ENCODE assay signal across 17 mouse cellular contexts in genomic region chr2:69149154-69149553, GRCm38 (mm10). TPM values are rescaled to one million over a fixed set of nuclear protein-coding genes. Genes with fewer than 3 reads are reported as not detected.
DNase-seq lines count a peak whose midpoint lies in the region; ATAC-seq and TF ChIP-seq lines count a peak whose summit lies in the region.
"Had no signal": no experiment of that assay in that cellular context is flagged by ENCODE, and none has a peak within 500 bp of the region (broad histone marks: within the 10 kb centered on the region; RNA-seq: fewer than 3 reads in every experiment).

No protein-coding gene starts in this region.

- H3K9me3 ChIP-seq in heart, embryonic 10.5 days: no peaks in the 10 kb centered on the region
- H3K9me3 ChIP-seq in stomach, postnatal 0 days (ENCODE audit: control insufficient read depth, low read length): no peaks in the 10 kb centered on the region
- H3K9me3 ChIP-seq: forebrain, embryonic 12.5 days; midbrain, embryonic 13.5 days; neural tube, embryonic 15.5 days had no signal

- no peaks in the 10 kb centered on the region for H3K4me1 ChIP-seq in heart, embryonic 10.5 days
- H3K4me1 ChIP-seq in stomach, postnatal 0 days (replicated peaks; ENCODE audit: control insufficient read depth, insufficient read depth): no peaks in the 10 kb centered on the region
- H3K4me1 ChIP-seq: forebrain, embryonic 12.5 days; neural tube, embryonic 15.5 days had no signal

- no peak overlapping the region for H3K4me2 ChIP-seq in stomach, postnatal 0 days (replicated peaks; ENCODE audit: low read depth)
- H3K4me2 ChIP-seq: forebrain, embryonic 12.5 days; liver, embryonic 11.5 days; lung, embryonic 14.5 days; midbrain, embryonic 13.5 days; neural tube, embryonic 15.5 days had no signal

- H3K9ac ChIP-seq in stomach, postnatal 0 days (ENCODE audit: low read length): no peak overlapping the region
- H3K9ac ChIP-seq: forebrain, embryonic 12.5 days; lung, embryonic 14.5 days; midbrain, embryonic 13.5 days; neural tube, embryonic 15.5 days had no signal

- peak; percentile 93 for ATAC-seq in stomach, postnatal 0 days (ENCODE audit: low FRiP score, low TSS enrichment)
- ATAC-seq: activated CD4-positive, CD25-positive, alpha-beta regulatory T cell, adult 4 months; hindbrain, embryonic 16.5 days; midbrain, embryonic 13.5 days; Patski had no signal

- WGBS in heart, embryonic 10.5 days: 85% methylated on average over 10 of the region's 10 CpGs
- WGBS in stomach, postnatal 0 days: 67% methylated on average over 10 of the region's 10 CpGs

- no peak for TF ChIP-seq EP300 in stomach, postnatal 0 days (optimal IDR thresholded peaks at IDR 0.05)

- no peaks in the 10 kb centered on the region for H3K36me3 ChIP-seq in heart, embryonic 10.5 days
- H3K36me3 ChIP-seq in stomach, postnatal 0 days (ENCODE audit: control insufficient read depth, insufficient read depth, low read length): no peaks in the 10 kb centered on the region
- H3K36me3 ChIP-seq: forebrain, embryonic 12.5 days; midbrain, embryonic 13.5 days; neural tube, embryonic 15.5 days had no signal

- no peak overlapping the region for H3K27ac ChIP-seq in heart, embryonic 10.5 days
- no peak overlapping the region for H3K27ac ChIP-seq in stomach, postnatal 0 days (replicated peaks)
- H3K27ac ChIP-seq: forebrain, embryonic 12.5 days; midbrain, embryonic 13.5 days; neural tube, embryonic 15.5 days had no signal

- H3K4me3 ChIP-seq in heart, embryonic 10.5 days: no peak overlapping the region
- H3K4me3 ChIP-seq in stomach, postnatal 0 days (ENCODE audit: low read depth, low read length): no peak overlapping the region
- H3K4me3 ChIP-seq: forebrain, embryonic 12.5 days; midbrain, embryonic 13.5 days; neural tube, embryonic 15.5 days had no signal

- peak; percentile 42 for DNase-seq in gastrocnemius, adult 18-20 months (ENCODE audit: low spot score)
- DNase-seq in gastrocnemius, postnatal 25 days: no peak
- DNase-seq in lung, postnatal 36 days: peak; percentile 26
- DNase-seq in lung, postnatal 10 days: no peak
- DNase-seq in heart, embryonic 10.5 days (ENCODE audit: low spot score): peak; percentile 73
- peak; percentile 53 for DNase-seq in stomach, postnatal 0 days (ENCODE audit: low spot score)
- no peak for DNase-seq in layer of hippocampus, adult 9-11 months
- DNase-seq: cerebellum, postnatal 10 days; lung, embryonic 14.5 days; right cerebral cortex, postnatal 25 days had no signal

- no peak for TF ChIP-seq CTCF in stomach, postnatal 0 days (IDR thresholded peaks at IDR 0.05; ENCODE audit: low read depth)

- H3K27me3 ChIP-seq in heart, embryonic 10.5 days (ENCODE audit: insufficient read depth, poor library complexity, severe bottlenecking): no peaks in the 10 kb centered on the region
- H3K27me3 ChIP-seq in stomach, postnatal 0 days (ENCODE audit: control insufficient read depth, insufficient read depth, low read length): no peaks in the 10 kb centered on the region
- H3K27me3 ChIP-seq: forebrain, embryonic 12.5 days; neural tube, embryonic 15.5 days; Patski had no signal

RNA-seq across cellular contexts. Expression of gene Nostrin, which starts 13.6 kb away (rescaled TPM):
- total RNA-seq in gastrocnemius, adult 18-20 months (2021): 1 to 10 TPM; 2.2 to 3.6 TPM
- total RNA-seq in gastrocnemius, postnatal 25 days (2021): 1 to 10 TPM; 1.6 to 1.7 TPM
- 2.1 and 3.8 TPM in 2 replicates for polyA plus RNA-seq in heart, embryonic 10.5 days (2016; fragmentation: Nextera tagmentation; extraction: Ambion mirVana)
- 18.7 and 22.3 TPM in 2 replicates for polyA plus RNA-seq in stomach, postnatal 0 days (2015; fragmentation: Nextera tagmentation; extraction: Ambion mirVana)

RNA-seq across cellular contexts. Expression of gene Spc25, which starts 56.8 kb away (rescaled TPM):
- under 1 TPM; 0.45 to 0.55 TPM for total RNA-seq in gastrocnemius, adult 18-20 months (2021)
- 1 to 10 TPM in 1 of 2 experiments, under 1 TPM in 1; 0.56 to 1.0 TPM for total RNA-seq in gastrocnemius, postnatal 25 days (2021)
- 144 and 158 TPM in 2 replicates for polyA plus RNA-seq in heart, embryonic 10.5 days (2016; fragmentation: Nextera tagmentation; extraction: Ambion mirVana)
- 45.4 and 52.6 TPM in 2 replicates for polyA plus RNA-seq in stomach, postnatal 0 days (2015; fragmentation: Nextera tagmentation; extraction: Ambion mirVana)

Comparison
In these comparisons a context has a peak if more than half of its experiments do, and no peak if none do; other contexts are left out.
1. DNase-seq: peak in gastrocnemius, adult 18-20 months (single experiment), lung, postnatal 36 days (single experiment), heart, embryonic 10.5 days (single experiment) and stomach, postnatal 0 days (single experiment); none in gastrocnemius, postnatal 25 days (single experiment), lung, postnatal 10 days (single experiment) and layer of hippocampus, adult 9-11 months (single experiment).